Mouse (Mus musculus) liver, embryonic 14 days (tissue): ENCODE data around the gene Pnlip. TPM values are rescaled to one million over a fixed set of nuclear protein-coding genes. Genes with fewer than 3 reads are reported as not detected.

ENCODE experiments used
- polyA plus RNA-seq: library from polyadenylated mRNA; depleted of rRNA; stranded (reverse); fragments of >200 nt; gene quantifications from 2 replicates; pipeline ENCODE4 v1.2.3, GENCODE M21; 2012; rRNA removed

Pnlip gene
- polyA plus RNA-seq: not detected in 2 replicates

GRCm38 (mm10) chr19:58652198-58652597 is at the start of gene Pnlip:
Pnlip (plus strand) TSS chr19:58652498.

GRCm38 (mm10) chr19:58728445-58729031 is 76.2 kb downstream of the Pnlip start, which contains the start of gene Pnliprp1:
Pnliprp1 (plus strand) TSS chr19:58728887.

Other genes starting within 250 kb of the Pnlip start
- gene Gfra1, start 196.6 kb upstream of the Pnlip start, polyA plus RNA-seq: 2.7 and 3.2 TPM in 2 replicates
- gene Ccdc172, start 140.5 kb upstream of the Pnlip start, polyA plus RNA-seq: not detected in 2 replicates
- gene Pnliprp1, start 76.4 kb downstream of the Pnlip start, polyA plus RNA-seq: 31.0 and 35.4 TPM in 2 replicates
- gene Pnliprp2, start 107.2 kb downstream of the Pnlip start, polyA plus RNA-seq: 2.3 and 2.6 TPM in 2 replicates
- gene 1700019N19Rik, start 142.0 kb downstream of the Pnlip start, polyA plus RNA-seq: 0.03 and 0.06 TPM in 2 replicates